Mouse (Mus musculus) MN1 (cell line): ENCODE measurements around the gene Mthfd2.
A peak's percentile ranks its signal among the peaks of the same experiment; 100 is the strongest.

Source experiments
- DNase-seq: peaks from one replicate; pipeline ENCODE4 v3.0.0-alpha.2; 2016; ENCODE audit warnings: low spot score

Gene Mthfd2

GRCm38 (mm10) chr6:83267616-83268015 is 58.1 kb downstream of the Mthfd2 start:
- no peak for DNase-seq

DNA sequence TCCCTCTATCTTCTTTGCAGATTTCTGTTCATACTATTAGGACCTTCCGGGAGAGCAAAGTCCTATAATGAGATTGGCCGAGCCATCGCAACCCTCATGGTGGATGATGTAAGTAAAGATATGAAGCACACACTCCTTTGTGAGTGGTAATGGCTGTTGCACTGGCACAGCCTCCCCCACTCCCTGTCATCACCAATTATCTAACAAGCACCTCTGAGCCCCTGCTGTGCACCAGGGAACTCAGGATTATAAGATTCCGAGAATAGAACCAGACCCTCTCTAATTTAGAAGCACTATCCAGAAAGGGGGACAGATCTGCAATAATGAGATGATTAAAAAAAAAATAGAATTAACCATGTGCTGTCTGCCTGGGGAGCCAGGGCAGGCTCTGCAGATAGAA is 60.1 kb downstream of the Mthfd2 start:
- DNase-seq, result peak; percentile 72

GRCm38 (mm10) chr6:83265253-83265652 is 60.5 kb downstream of the Mthfd2 start:
- DNase-seq, result peak; percentile 51

DNA sequence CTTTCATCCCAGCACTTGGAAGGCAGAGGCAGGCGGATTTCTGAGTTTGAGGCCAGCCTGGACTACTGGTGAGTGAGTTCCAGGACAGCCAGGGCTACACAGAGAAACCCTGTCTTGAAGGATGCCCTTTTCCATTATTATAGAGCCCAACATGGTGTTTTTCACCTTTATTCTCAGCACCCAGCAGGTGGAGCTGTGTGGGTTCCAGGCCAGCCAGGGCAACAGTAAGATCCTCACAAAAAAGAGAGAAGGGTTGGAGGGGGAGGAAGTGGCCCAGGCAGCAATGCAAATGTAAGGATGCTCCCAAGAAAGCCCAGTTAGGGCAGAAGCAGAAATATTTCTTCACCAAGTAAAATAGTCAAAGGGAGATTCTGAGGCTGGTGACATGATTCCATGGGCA is 61.2 kb downstream of the Mthfd2 start:
- DNase-seq, result no peak
